Mouse (Mus musculus) intestine, postnatal 0 days (tissue): ENCODE results near the gene Sgms1. TPM values are rescaled to one million over a fixed set of nuclear protein-coding genes. Genes with fewer than 3 reads are reported as not detected.

Source experiments
- ATAC-seq: fragments of 200-750 bp; cut with Nextera tagmentation; 2 replicates; pipeline ENCODE4 v1.8.0; 2017; ENCODE audit warnings: mild to moderate bottlenecking, moderate TSS enrichment, moderate library complexity
- H3K27ac ChIP-seq: fragments of 300-500 bp; sonication (generic); 2 replicates; pipeline ENCODE4 v1.5.1; 2014; ENCODE audit warnings: mild to moderate bottlenecking, low read depth, low read length, moderate library complexity
- H3K27me3 ChIP-seq: fragments of 300-500 bp; sonication (generic); replicated peaks from 2 replicates; pipeline ENCODE4 v1.6.1; 2014; ENCODE audit warnings: low read length, mixed read lengths; ENCODE audit not compliant: control insufficient read depth, insufficient read depth
- H3K36me3 ChIP-seq: fragments of 300-500 bp; sonication (generic); 2 replicates; pipeline ENCODE4 v1.6.1; 2014; ENCODE audit warnings: mild to moderate bottlenecking, moderate library complexity; ENCODE audit not compliant: control insufficient read depth, insufficient read depth
- H3K4me1 ChIP-seq: fragments of 300-500 bp; sonication (generic); replicated peaks from 2 replicates; pipeline ENCODE4 v1.6.1; 2014; ENCODE audit warnings: antibody characterized with exemption, low read length, mixed read lengths; ENCODE audit not compliant: control insufficient read depth, insufficient read depth
- H3K4me2 ChIP-seq: fragments of 300-500 bp; sonication (generic); replicated peaks from 2 replicates; pipeline ENCODE4 v1.6.1; 2014; ENCODE audit warnings: low read depth, mild to moderate bottlenecking, moderate library complexity
- H3K4me3 ChIP-seq: fragments of 300-500 bp; sonication (generic); 2 replicates; pipeline ENCODE4 v1.5.1; 2014; ENCODE audit warnings: low read depth, low read length
- H3K9ac ChIP-seq: fragments of 300-500 bp; sonication (generic); 2 replicates; pipeline ENCODE4 v1.6.1; 2014; ENCODE audit warnings: mild to moderate bottlenecking, low read depth, low read length
- H3K9me3 ChIP-seq: fragments of 300-500 bp; sonication (generic); 2 replicates; pipeline ENCODE4 v1.6.1; 2016; ENCODE audit warnings: mixed run types; ENCODE audit not compliant: control insufficient read depth
- CTCF ChIP-seq: sonication (generic); IDR thresholded peaks from 2 replicates; pipeline ENCODE4 v1.5.1; 2016; ENCODE audit warnings: low read depth, mild to moderate bottlenecking, control low read depth, antibody characterized with exemption, moderate library complexity
- WGBS: fragments of 180-500 bp; shearing (Covaris S2); extraction: QIAGEN DNeasy Blood & Tissue Kit; methylation state at CpG from one replicate; pipeline ENCODE4 v1.1.7; 2014; 5-methylcytosine and 5-hydroxymethylcytosine counted together
- polyA plus RNA-seq: library from polyadenylated mRNA; unstranded; fragments of >200 nt; fragmentation: Nextera tagmentation; extraction: Ambion mirVana; gene quantifications from 2 replicates; pipeline ENCODE4 v1.2.1, GENCODE M21; 2015

Sgms1 gene
- polyA plus RNA-seq, 1 experiment from 2014 or later: 18.6 TPM

DNA sequence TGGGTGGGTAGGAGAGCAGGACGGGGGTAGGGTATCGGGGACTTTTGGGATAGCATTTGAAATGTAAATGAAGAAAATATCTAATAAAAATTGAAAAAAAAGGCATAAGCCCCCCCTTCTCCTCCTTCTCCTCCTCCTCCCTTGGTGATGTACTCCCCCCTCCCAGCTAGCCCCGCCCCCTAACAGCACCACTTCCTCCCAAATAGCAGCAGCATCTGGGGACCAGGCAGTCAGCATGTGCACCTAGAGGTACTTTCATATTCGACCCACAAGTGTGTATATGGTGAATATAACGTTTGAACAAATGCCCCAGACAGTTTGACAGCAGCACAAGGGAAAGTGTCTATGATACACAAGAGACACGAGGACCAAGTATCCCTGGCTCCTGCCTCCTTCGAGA lies 17.2 kb upstream of the Sgms1 start:
- 64% methylated on average over 7 of the region's 7 CpGs for WGBS
- Histone ChIP-seq H3K9me3 (no peaks in the 10 kb centered on the region), H3K4me2 (no peak overlapping the region), H3K9ac (no peak overlapping the region), H3K4me1 (no peaks in the 10 kb centered on the region), H3K27ac (no peak overlapping the region), H3K4me3 (no peak overlapping the region), H3K27me3 (no peaks in the 10 kb centered on the region), H3K36me3 (no peaks in the 10 kb centered on the region)
- ATAC-seq: no peak
- no peak for TF ChIP-seq CTCF

DNA sequence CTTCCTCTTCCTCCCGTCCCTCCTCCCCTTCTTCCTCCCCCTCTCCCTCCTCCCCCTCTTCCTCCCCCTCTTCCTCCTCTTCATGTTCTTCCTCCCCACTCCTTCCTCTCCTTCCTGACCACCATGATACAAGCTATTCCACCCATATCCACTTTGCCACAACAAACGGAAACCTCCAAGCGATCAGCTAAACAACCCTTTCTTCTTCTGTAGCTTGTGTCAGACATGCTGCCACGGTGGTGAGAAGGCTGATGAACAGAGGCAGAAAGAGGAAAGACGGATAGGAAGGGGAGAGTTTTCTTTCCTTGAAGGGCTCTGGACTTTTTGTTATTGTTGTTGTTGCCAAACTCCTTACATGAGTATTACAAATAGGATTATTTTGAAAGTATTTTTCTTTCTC lies 14.9 kb upstream of the Sgms1 start:
- no peak for TF ChIP-seq CTCF
- no peak overlapping the region for H3K27ac ChIP-seq
- H3K4me1 ChIP-seq: no peaks in the 10 kb centered on the region
- ATAC-seq: no peak
- no peaks in the 10 kb centered on the region for H3K9me3 ChIP-seq
- H3K9ac ChIP-seq: no peak overlapping the region
- no peak overlapping the region for H3K4me3 ChIP-seq
- no peaks in the 10 kb centered on the region for H3K36me3 ChIP-seq
- 71% methylated on average over 5 of the region's 5 CpGs for WGBS
- H3K4me2 ChIP-seq: no peak overlapping the region
- H3K27me3 ChIP-seq: no peaks in the 10 kb centered on the region

DNA sequence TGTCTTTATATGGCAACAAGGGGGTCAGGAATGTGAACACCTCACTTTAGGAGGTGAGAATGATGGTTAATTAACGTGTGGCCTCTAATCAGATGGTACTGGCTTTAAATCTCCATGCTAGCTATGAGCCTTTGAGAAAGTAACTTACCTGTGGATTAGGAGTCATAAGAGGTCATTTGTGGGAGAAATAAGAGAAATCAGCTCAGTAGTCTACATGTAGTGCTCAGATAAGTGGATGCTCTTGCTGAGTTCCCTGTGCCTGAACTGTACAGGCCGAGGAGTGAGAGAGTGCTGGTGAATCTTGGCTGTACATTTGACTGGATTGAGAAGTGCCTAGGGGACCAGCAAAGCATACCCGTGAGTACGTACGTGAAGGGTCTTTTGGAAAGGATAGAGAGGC lies 14.3 kb upstream of the Sgms1 start:
- Histone ChIP-seq H3K36me3 (no peaks in the 10 kb centered on the region), H3K27me3 (no peaks in the 10 kb centered on the region), H3K4me1 (no peaks in the 10 kb centered on the region), H3K4me2 (no peak overlapping the region), H3K9ac (no peak overlapping the region), H3K9me3 (no peaks in the 10 kb centered on the region), H3K4me3 (no peak overlapping the region), H3K27ac (no peak overlapping the region)
- WGBS: 90% methylated on average over 5 of the region's 5 CpGs
- TF ChIP-seq CTCF: no peak
- no peak for ATAC-seq

DNA sequence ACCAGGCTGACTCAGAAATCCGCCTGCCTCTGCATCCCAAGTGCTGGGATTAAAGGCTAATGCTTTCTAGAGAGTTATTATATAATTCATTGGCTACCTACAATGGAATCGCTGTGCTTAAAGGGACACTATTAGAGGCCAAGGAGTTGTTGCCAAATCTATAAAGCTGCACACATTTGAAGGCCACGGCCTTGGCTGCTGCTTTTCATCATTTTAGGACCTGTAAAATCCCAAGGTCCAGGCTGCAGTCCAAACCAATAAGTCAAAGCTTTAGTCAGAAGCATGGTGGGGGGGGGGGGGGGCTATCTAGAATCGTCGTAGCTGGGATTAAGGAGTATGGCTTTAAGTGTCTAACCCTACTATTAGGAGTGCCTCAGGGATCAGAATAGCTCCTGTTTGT lies 9.0 kb upstream of the Sgms1 start:
- no peaks in the 10 kb centered on the region for H3K27me3 ChIP-seq
- TF ChIP-seq CTCF: no peak
- no peak overlapping the region for H3K27ac ChIP-seq
- no peak overlapping the region for H3K4me3 ChIP-seq
- H3K4me2 ChIP-seq: no peak overlapping the region
- no peaks in the 10 kb centered on the region for H3K4me1 ChIP-seq
- 84% methylated on average over 5 of the region's 5 CpGs for WGBS
- H3K9ac ChIP-seq: no peak overlapping the region
- no peaks in the 10 kb centered on the region for H3K9me3 ChIP-seq
- no peak for ATAC-seq
- H3K36me3 ChIP-seq: no peaks in the 10 kb centered on the region

GRCm38 (mm10) chr19:32396303-32396702 lies 6.8 kb upstream of the Sgms1 start:
- H3K4me1 ChIP-seq: no peaks in the 10 kb centered on the region
- no peak overlapping the region for H3K4me3 ChIP-seq
- H3K9me3 ChIP-seq: no peaks in the 10 kb centered on the region
- TF ChIP-seq CTCF: no peak
- H3K9ac ChIP-seq: no peak overlapping the region
- H3K27ac ChIP-seq: no peak overlapping the region
- ATAC-seq: no peak
- H3K27me3 ChIP-seq: no peaks in the 10 kb centered on the region
- no peak overlapping the region for H3K4me2 ChIP-seq
- H3K36me3 ChIP-seq: no peaks in the 10 kb centered on the region
- 57% methylated on average over 6 of the region's 6 CpGs for WGBS

GRCm38 (mm10) chr19:32394825-32395224 lies 5.3 kb upstream of the Sgms1 start:
- Histone ChIP-seq H3K4me3 (no peak overlapping the region), H3K9ac (no peak overlapping the region), H3K27me3 (no peaks in the 10 kb centered on the region), H3K4me1 (peaks cover 5% of the 10 kb centered on the region; the same call in 1 of the 2 replicates), H3K27ac (no peak overlapping the region), H3K9me3 (no peaks in the 10 kb centered on the region), H3K36me3 (no peaks in the 10 kb centered on the region), H3K4me2 (no peak overlapping the region)
- TF ChIP-seq CTCF: no peak
- 94% methylated on average over 13 of the region's 13 CpGs for WGBS
- ATAC-seq: no peak

DNA sequence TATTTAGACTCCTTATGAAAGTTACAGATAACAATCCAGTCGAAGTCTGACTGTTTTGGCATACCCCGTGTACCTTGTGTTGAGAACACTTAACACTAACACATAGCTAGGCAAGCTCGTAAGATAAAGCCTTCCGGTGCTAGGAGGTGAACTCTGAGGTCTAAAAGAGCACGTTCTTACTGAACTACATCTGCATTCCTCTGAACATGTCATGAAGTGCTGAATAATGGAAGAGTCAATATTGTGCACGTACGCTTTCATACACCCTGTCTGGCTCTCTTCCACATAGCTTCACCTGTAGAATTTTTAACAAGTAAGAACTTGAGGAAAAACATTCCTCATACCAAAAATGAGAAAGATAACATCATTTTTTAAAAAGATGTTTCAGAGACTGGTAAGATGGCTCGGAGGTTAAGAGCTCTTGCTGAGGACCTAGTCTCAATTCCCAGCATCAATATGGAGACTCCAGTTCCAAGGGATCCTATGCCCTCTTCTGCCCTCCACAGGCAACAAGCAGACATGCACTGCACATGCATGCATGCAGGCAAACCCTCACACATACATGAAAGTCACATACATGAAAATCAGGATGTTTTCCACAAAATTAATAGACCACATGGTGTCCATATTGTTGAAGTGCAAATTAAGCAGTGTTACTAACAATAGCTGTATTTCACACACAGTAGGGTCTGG lies 4.4 kb upstream of the Sgms1 start:
- Histone ChIP-seq H3K4me3 (no peak overlapping the region), H3K4me1 (peaks cover 8% of the 10 kb centered on the region; the same call in 1 of the 2 replicates), H3K27ac (no peak overlapping the region), H3K4me2 (no peak overlapping the region), H3K36me3 (no peaks in the 10 kb centered on the region), H3K9me3 (no peaks in the 10 kb centered on the region), H3K9ac (no peak overlapping the region), H3K27me3 (no peaks in the 10 kb centered on the region)
- peak; percentile 31; the same call in 1 of the 2 replicates for TF ChIP-seq CTCF
- ATAC-seq: no peak
- 85% methylated on average over 8 of the region's 8 CpGs for WGBS
